Mouse (Mus musculus) gonadal fat pad, adult 2 months (tissue): ENCODE results near the gene Eloa. TPM values are rescaled to one million over a fixed set of nuclear protein-coding genes. Genes with fewer than 3 reads are reported as not detected.
"Not testable (repeated sequence)": the region's sequence is repeated elsewhere in the genome, so short reads cannot be mapped to it uniquely, and the experiment has no call there.

Experiments
- DNase-seq: peaks from one replicate; pipeline ENCODE4 v3.0.0-alpha.2; 2012; ENCODE audit warnings: low read depth
- polyA plus RNA-seq: library from polyadenylated mRNA; depleted of rRNA; stranded (reverse); fragments of >200 nt; gene quantifications from 2 replicates; pipeline ENCODE4 v1.2.3, GENCODE M21; 2012

Eloa gene
- polyA plus RNA-seq, 1 experiment: 17.9 TPM

GRCm38 (mm10) chr4:135984556-135984955 lies 37.0 kb downstream of the Eloa start:
- DNase-seq: no peak

GRCm38 (mm10) chr4:135981524-135982063 lies 40.0 kb downstream of the Eloa start:
- no peak for DNase-seq

- DNase-seq: not testable (repeated sequence)
Observed at GRCm38 (mm10) chr4:135980223-135980622, 41.3 kb downstream of the Eloa start.

- no peak for DNase-seq
Observed at GRCm38 (mm10) chr4:135976146-135976545, 45.4 kb downstream of the Eloa start.

GRCm38 (mm10) chr4:135972911-135973811 lies 48.4 kb downstream of the Eloa start:
- DNase-seq: no peak

GRCm38 (mm10) chr4:135972556-135972906 lies 49.0 kb downstream of the Eloa start, which contains the start of gene Lypla2:
Gene Lypla2, minus strand, starts transcription at chr4:135972626.
- DNase-seq: no peak

- DNase-seq: no peak
Observed at GRCm38 (mm10) chr4:135971805-135972555, 49.6 kb downstream of the Eloa start.

GRCm38 (mm10) chr4:135970585-135970984 lies 51.0 kb downstream of the Eloa start:
- no peak for DNase-seq

- DNase-seq: no peak
Observed at GRCm38 (mm10) chr4:135969070-135969750, 52.4 kb downstream of the Eloa start.

GRCm38 (mm10) chr4:135968271-135968869 lies 53.2 kb downstream of the Eloa start:
- no peak for DNase-seq

GRCm38 (mm10) chr4:135967086-135967760 lies 54.3 kb downstream of the Eloa start:
- DNase-seq: no peak

- no peak for DNase-seq
Observed at GRCm38 (mm10) chr4:135966283-135966682, 55.3 kb downstream of the Eloa start.

GRCm38 (mm10) chr4:135965113-135965512 lies 56.5 kb downstream of the Eloa start:
- DNase-seq: no peak

- no peak for DNase-seq
Observed at GRCm38 (mm10) chr4:135964426-135964825, 57.1 kb downstream of the Eloa start.

GRCm38 (mm10) chr4:135963457-135964193 lies 57.9 kb downstream of the Eloa start, which contains the start of gene Gale:
Gene Gale, plus strand, starts transcription at chr4:135963727.
- peak; percentile 68 for DNase-seq

- no peak for DNase-seq
Observed at GRCm38 (mm10) chr4:135962946-135963345, 58.6 kb downstream of the Eloa start.

- no peak for DNase-seq
Observed at GRCm38 (mm10) chr4:135962198-135962597, 59.4 kb downstream of the Eloa start.

- DNase-seq: no peak
Observed at GRCm38 (mm10) chr4:135961709-135962108, 59.9 kb downstream of the Eloa start.

GRCm38 (mm10) chr4:135960717-135961116 lies 60.8 kb downstream of the Eloa start:
- no peak for DNase-seq

GRCm38 (mm10) chr4:135958354-135958753 lies 63.2 kb downstream of the Eloa start:
- DNase-seq: no peak
